Mouse (Mus musculus) liver, postnatal 0 days (tissue): Measurements from ENCODE around the gene Efemp1.

Source experiments
- CTCF ChIP-seq: sonication (generic); IDR thresholded peaks from 2 replicates; pipeline ENCODE4 v1.5.1; 2016; ENCODE audit warnings: antibody characterized with exemption, low read depth
- EP300 ChIP-seq: IDR thresholded peaks from 2 replicates; pipeline ENCODE4 v1.6.1; 2016; ENCODE audit warnings: antibody characterized with exemption, low read depth, mild to moderate bottlenecking

DNA sequence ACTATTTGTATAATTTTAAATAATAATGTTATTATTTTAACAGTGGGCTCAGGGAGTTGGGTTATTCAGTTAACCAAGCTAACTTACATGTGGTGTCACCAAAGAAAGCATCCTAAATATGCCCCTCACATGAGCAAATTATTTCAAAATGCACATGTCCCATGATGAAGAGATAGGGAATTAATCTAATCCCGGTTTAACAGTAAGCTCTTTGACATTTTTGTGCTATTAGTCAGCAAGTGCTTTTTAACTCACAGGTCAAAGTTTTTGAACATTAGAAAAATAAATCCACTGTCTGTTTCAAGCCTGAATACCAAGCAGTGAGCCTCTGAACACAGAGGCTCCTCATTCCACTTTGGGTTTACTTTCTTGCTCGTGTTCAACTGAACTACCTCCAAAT, 26.1 kb upstream of the Efemp1 start:
- TF ChIP-seq CTCF (no peak), EP300 (no peak)
